Mouse (Mus musculus): Measurements from ENCODE around the gene Aak1. TPM values are rescaled to one million over a fixed set of nuclear protein-coding genes. Genes with fewer than 3 reads are reported as not detected.

The Aak1 gene
- 10 to 100 TPM; 75.9 to 93.5 (median 92.3) TPM for total RNA-seq (2022)

DNA sequence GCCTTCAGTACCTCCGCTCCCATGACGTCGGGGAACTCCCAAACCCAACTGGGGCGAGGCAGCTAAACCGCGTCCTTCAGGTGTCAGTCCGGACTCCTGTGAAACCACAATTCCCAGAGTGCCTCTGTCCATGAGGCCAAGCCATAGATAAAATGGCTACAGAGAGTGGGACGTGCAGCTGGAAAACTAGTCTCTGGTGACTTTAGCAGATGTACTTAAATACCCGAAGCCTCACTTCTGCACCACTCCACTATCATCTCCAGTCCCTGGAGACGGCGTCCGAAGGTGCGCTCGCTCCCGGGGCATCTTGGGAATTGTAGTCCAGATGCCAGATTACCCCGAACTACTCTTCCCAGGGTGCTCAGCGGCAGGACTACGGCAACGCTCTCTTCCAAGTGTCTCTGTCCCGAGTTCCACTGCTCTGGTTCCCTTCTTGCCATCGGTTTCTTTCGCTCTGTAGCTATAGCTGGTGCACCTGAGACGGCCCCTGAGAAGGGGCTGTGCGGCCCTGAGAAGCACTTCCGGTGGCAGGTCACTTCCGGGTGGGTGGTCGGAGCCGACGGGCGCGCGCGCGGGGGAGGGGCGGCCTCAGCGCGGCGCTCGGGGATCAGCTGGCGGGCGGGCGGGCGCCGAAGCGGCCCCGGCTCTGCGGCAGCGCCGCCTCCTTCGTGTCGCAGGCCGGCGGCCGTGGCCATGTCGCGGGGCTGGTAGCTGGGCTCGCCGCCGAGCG, at the start of gene Aak1:
TSS of gene Aak1 (plus strand) at position 603 of the 730 bp plus-strand sequence.
- peak; percentile 89 for DNase-seq (ENCODE audit: low spot score)

DNA sequence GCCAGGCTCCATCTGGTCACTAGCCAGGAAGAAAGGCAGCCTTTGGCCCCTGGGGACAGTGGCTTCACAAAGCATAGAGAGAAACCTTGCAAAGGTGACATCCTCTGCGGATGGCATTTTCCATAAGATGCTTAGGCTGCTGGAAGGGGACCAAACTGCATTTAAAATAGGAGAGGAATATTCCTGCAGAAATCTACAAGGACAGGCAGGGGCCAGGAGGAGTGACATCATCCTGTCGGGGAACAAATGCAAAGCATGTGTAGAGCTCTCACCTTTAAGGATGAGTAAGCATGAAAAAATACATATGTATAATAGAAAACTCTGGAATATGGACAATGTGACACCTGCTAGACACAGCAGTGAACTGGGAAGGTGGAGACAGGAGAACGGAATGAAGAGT, 48.9 kb upstream of the Aak1 start:
- DNase-seq (ENCODE audit: low spot score) = no peak

GRCm38 (mm10) chr6:86801431-86801830, 47.9 kb upstream of the Aak1 start:
- no peak for DNase-seq (ENCODE audit: low spot score)

DNA sequence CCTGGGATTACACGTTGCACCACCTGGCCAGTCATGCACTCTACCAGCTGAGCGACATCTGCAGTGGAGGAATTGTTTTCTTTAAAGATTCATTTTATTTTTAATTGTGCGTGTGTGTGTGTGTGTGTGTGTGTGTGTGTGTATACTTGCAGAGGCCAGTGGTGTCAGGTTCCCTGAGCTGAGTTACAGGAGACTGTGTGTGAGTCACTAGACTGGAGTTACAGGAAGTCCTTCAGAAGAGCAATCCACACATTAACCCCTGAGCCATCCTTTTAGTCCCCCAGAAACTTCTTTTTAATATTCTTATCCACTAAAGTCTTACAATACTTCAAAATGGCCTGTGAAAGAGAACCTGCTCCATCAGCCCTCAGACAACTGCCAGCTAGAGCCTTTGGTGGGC, 44.7 kb upstream of the Aak1 start:
- DNase-seq (ENCODE audit: low spot score) = no peak

DNA sequence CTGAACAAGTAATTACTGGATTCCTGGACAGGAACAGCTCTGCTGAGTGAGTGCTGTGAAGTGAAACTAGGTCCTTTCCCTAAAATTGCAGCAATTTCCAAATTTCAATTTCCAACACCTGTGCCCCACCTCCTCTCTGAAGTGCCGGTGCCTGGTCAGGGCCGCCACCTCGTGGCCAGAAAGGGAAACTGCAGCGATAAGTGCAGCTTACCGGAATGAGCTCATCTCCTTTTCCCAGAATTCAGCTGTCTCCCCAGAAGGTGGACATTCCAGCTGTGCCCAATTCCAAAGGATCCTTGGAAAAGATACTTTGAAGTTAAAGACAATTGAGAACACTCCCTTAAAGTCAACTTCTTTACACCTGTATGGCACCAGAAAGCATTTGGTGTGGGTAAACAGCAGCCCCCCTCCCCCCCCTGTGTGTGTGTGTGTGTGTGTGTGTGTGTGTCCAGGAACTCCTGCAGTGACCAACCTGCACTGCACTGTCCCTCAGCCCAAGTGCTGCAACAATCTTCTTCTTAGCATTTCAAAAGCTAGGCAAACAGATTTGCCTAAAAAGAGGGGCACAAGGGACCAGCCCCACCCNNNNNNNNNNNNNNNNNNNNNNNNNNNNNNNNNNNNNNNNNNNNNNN, 42.7 kb upstream of the Aak1 start:
- DNase-seq (ENCODE audit: low spot score) = peak; percentile 73

GRCm38 (mm10) chr6:86812919-86813318, 36.4 kb upstream of the Aak1 start:
- DNase-seq (ENCODE audit: low spot score) = no peak

GRCm38 (mm10) chr6:86813341-86813740, 36.0 kb upstream of the Aak1 start:
- DNase-seq (ENCODE audit: low spot score) = peak; percentile 59

GRCm38 (mm10) chr6:86814926-86815325, 34.4 kb upstream of the Aak1 start:
- no peak for DNase-seq (ENCODE audit: low spot score)

DNA sequence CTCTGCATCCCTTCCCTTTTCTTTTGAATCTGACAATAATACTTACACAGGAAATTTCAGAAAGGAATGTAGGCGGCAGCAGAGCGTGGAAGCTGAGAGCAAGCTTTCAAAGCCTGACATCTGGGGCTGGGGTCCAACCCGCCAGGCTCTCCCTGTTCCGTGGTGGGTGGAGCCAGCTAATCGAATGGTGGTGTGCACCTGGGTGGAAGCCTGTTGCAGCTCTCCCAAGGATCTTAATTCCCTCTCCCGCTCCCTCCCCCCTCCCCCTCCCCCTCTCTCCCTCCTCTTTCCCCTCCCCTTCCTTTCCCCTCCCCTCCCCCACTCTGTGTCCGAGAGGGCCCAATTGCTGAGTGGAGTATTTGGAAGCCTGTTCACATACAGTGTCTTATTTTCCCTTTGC, 33.9 kb upstream of the Aak1 start:
- DNase-seq (ENCODE audit: low spot score) = no peak

- DNase-seq (ENCODE audit: low spot score) = peak; percentile 53
These were observed 32.7 kb upstream of the Aak1 start for GRCm38 (mm10) chr6:86816586-86816985.

DNA sequence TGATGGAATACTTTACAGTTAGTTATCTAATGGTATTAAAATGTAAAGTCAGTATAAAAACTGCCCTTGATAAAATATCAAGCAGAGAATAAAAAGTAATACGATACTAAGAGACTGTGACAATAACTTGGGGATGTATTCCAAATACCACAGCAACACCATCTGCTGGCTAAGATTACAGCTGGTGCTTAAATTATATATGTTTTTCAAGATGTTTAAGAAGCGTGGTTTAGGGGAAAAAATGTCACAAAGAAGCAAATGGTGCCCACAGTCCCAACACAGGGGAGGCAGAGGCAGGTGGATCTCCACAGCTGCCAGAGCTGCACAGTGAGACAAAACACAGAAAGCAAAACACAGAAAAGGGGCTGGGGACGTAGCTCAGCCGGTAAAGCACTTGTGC, 30.4 kb upstream of the Aak1 start:
- no peak for DNase-seq (ENCODE audit: low spot score)

DNA sequence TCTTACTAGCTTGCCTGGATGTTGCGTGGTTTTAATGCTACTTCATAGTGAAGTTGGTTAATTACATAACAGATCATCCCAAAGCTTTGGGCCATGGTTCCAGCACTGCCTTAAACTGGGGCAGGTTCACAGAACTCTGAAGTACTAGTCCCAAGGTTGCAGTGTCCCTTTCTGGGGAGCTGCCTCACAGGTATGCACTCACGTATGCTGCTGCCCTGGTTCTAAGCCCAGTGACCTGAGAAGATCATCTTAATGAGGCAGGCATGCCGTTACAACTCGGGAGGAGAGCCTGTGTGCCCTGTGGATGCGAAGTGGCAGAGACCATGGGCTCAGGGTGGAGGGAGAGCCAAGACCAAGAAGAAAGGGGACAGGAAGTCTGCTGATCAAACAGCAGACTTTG, 29.4 kb upstream of the Aak1 start:
- no peak for DNase-seq (ENCODE audit: low spot score)

- no peak for DNase-seq (ENCODE audit: low spot score)
These were observed 28.6 kb upstream of the Aak1 start for GRCm38 (mm10) chr6:86820690-86821089.

DNA sequence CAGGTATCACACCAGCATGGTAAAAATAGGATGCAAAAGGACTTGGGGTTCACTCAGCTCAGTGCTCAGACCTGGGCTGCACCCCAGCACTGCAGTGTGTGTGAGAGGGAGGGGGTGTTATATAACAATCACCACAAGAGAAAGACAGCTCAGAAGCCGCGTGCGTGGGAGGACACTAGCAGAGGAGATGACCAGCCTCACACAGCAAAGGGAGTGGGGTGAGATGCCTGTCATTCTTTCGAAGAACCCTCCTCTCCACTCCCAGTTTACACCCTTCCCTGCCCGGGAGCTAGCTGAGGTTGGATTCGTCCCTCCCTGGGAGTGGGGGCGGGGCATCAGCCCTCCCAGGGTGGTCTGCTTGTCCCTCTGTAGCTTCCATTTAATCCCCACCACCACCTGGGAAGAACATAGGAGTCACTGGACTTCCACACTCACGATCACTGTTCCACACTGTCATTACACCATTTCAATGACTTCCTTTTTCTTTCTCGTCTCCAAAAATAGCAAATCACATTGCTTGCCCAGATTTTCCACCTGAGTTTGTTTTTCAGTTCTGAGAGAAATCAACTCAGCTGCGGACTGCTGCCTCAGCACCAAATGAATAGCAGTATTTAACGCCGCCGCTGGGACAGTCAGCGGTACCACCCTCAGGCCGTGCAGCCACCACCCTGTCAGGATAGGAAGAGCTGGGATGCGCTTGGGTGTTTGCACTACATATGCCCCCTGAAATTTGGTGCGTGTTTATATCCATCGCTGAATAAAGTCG, 26.8 kb upstream of the Aak1 start:
- peak; percentile 32 for DNase-seq (ENCODE audit: low spot score)

DNA sequence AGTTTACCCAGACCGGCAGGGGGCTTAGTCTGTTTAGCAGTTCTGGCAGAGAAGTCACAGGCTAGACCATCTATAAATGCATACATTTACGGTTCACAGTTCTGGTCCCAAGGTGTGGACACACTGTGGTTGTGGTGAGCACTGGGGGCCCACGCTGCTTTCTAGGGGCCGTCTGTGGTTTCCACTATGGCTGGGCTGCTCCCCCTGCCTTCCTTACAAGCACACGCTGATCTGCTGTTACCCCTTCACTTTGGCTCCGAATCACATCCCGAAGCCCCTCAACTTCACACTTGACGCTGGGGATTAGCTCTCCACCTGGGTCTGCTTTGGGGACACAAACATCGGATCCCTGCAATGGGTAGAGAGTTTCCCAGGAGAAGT, 26.3 kb upstream of the Aak1 start:
- DNase-seq (ENCODE audit: low spot score) = no peak

DNA sequence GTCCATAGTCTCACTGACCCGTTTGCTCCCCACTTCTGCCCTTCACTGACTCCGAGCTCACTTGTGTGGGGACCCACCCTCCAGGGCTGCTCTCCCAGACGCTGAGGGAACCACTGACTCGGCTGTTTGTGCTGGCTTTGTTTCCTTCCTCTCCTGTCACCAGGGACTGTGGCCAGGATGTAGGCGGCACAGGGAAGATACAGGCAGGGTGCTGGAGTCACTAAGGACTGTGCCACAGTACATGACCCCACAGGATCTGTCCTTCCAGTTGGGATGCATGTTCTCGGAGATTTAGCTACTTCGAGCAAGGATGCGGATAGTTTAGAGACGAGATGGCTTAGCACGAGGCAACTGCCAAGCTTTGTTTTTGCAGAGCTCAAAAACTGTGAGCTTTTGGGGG, 25.5 kb upstream of the Aak1 start:
- peak; percentile 77 for DNase-seq (ENCODE audit: low spot score)

- no peak for DNase-seq (ENCODE audit: low spot score)
These were observed 24.9 kb upstream of the Aak1 start for GRCm38 (mm10) chr6:86824401-86824800.

DNA sequence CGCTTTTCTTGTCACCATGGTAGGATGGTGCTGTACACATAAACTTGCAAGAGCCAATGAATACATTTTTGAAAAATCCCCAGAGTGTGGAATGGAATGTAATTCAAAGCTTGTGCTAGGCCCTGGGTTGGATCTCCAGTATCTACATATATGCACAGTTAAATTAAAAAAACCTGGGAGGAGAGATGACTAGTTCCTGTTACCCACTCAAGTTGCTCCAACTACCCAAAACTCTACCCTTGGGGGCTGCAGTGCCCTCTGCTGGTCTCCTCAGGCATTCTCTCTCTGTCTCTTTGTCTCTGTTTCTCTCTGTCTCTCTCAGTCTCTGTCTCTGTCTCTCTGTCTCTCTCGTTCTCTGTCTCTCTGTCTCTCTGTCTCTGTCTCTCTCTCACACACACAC, 21.9 kb upstream of the Aak1 start:
- no peak for DNase-seq (ENCODE audit: low spot score)

GRCm38 (mm10) chr6:86829768-86830167, 19.5 kb upstream of the Aak1 start:
- DNase-seq (ENCODE audit: low spot score) = no peak

DNA sequence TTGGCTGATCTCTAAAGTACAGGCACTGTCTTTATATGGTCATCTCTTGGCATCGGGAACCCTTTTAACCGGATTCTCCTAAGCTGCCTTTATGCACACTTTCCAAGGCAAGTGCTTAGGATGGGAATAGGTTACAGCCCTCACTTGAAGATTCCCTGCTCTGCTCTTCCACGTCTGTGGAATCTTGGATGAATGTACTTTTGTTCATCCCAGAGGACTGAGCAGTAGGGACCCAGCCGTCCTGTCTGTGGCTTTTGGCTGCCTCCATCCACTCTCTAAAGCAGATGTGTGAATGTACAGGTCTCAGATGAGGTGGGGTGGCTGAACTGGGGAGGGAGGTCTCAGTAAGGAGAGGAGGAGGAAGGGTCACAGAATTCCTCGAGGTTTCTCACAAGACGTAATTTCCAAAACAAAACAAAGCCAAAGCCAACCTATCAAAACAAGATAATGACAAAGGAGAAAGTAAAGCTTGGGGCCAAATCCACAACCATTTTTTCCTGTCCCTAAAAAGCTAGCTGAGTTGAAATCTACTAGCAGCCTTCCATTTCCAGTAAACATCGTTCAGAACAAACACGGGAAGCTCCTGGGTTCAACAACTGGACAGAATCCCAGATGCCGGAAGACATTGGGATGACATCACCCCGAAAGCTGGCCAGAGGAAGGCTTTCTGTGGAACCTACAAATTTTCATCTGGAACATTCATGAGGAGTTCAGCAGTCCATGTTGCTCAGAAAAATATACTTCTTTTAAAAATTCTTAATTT, 18.4 kb upstream of the Aak1 start:
- peak; percentile 89 for DNase-seq (ENCODE audit: low spot score)

DNA sequence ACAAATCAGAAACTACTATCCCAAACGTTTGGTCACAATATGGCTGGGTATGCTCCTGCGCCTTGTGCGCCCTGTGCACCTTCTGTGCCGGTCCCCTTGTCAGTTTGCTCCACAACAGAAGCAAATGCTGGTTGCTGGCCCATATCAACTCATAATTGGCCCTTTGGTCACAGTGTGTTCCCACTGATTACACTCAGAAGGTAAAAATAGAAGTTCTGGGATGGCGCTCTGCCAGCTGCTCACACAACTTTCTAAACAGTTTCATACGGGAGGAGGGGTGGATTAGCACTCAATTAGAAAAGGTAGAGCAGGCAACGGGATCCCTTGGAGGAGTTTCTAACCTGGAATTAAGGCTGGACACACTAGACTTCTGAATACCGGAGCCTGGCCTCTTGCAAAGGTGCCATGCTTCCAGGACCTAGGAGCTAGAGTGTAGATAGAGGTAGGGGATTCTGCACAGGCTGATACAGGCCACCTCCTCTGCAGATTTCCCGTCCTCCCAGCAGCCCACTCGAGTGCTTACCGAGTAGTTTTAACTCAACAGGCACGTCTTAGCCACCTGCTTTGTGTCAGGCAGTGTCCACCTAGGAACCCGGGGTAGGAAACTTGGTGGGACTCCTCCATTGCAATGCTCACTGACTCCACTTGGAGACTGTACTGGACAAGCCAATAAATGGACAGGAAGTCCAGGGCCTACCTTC, 16.4 kb upstream of the Aak1 start:
- DNase-seq (ENCODE audit: low spot score) = peak; percentile 91

Data from heart, adult 8-10 months (tissue).